Comparison of ENCODE assay signal across 12 mouse cellular contexts in genomic region chr7:115204916-115205315, GRCm38 (mm10).
A peak's percentile ranks its signal among the peaks of the same experiment; 100 is the strongest.
DNase-seq lines count a peak whose midpoint lies in the region; ATAC-seq and TF ChIP-seq lines count a peak whose summit lies in the region.
"Had no signal": no experiment of that assay in that cellular context is flagged by ENCODE, and none has a peak within 500 bp of the region (broad histone marks: within the 10 kb centered on the region; RNA-seq: fewer than 3 reads in every experiment).

No protein-coding gene starts in this region.

- no peak overlapping the region for H3K4me2 ChIP-seq in lung, postnatal 0 days (replicated peaks; ENCODE audit: low read depth, low read length)
- no peak overlapping the region for H3K4me2 ChIP-seq in hindbrain, embryonic 11.5 days (replicated peaks; ENCODE audit: low read depth, low read length)
- H3K4me2 ChIP-seq: heart, embryonic 13.5 days had no signal

- no peak for TF ChIP-seq CTCF in lung, postnatal 0 days (IDR thresholded peaks at IDR 0.05)
- no peak for TF ChIP-seq CTCF in layer of hippocampus, adult 2 months (conservative IDR thresholded peaks at IDR 0.05)

- no peak overlapping the region for H3K27ac ChIP-seq in lung, postnatal 0 days (ENCODE audit: low read length)
- H3K27ac ChIP-seq in layer of hippocampus, adult 2 months = no peak overlapping the region
- H3K27ac ChIP-seq in hindbrain, embryonic 11.5 days (ENCODE audit: low read depth, low read length) = no peak overlapping the region
- H3K27ac ChIP-seq: heart, embryonic 13.5 days had no signal

- H3K27me3 ChIP-seq in lung, postnatal 0 days (replicated peaks; ENCODE audit: insufficient read depth, low read length) = no peaks in the 10 kb centered on the region
- no peaks in the 10 kb centered on the region for H3K27me3 ChIP-seq in hindbrain, embryonic 11.5 days (ENCODE audit: control insufficient read depth, insufficient read depth, low read length)
- H3K27me3 ChIP-seq: heart, embryonic 13.5 days had no signal

- H3K4me1 ChIP-seq in lung, postnatal 0 days (ENCODE audit: insufficient read depth, low read depth, low read length) = no peaks in the 10 kb centered on the region
- no peaks in the 10 kb centered on the region for H3K4me1 ChIP-seq in hindbrain, embryonic 11.5 days (replicated peaks; ENCODE audit: control insufficient read depth, insufficient read depth, low read length)

- ATAC-seq in lung, postnatal 0 days = peak; percentile 97
- no peak for ATAC-seq in hindbrain, embryonic 11.5 days (ENCODE audit: low FRiP score)

- no peak overlapping the region for H3K9ac ChIP-seq in lung, postnatal 0 days (replicated peaks; ENCODE audit: low read depth)
- H3K9ac ChIP-seq in hindbrain, embryonic 11.5 days (ENCODE audit: low read depth, low read length) = no peak overlapping the region
- H3K9ac ChIP-seq: heart, embryonic 13.5 days had no signal

- no peak overlapping the region for H3K4me3 ChIP-seq in lung, postnatal 0 days (ENCODE audit: low read depth, low read length)
- no peak overlapping the region for H3K4me3 ChIP-seq in layer of hippocampus, adult 2 months
- H3K4me3 ChIP-seq in hindbrain, embryonic 11.5 days (ENCODE audit: low read depth, low read length) = no peak overlapping the region
- H3K4me3 ChIP-seq: heart, embryonic 13.5 days; myocyte had no signal

- no peak for TF ChIP-seq EP300 in lung, postnatal 0 days (IDR thresholded peaks at IDR 0.05)

- peak; percentile 69 to 86 for DNase-seq in adrenal gland, adult (ENCODE audit: inconsistent age in 2 of 2, low spot score in 1 of 2)
- DNase-seq in adrenal gland, postnatal 4 days (ENCODE audit: low spot score in 2 of 2) = no peak
- DNase-seq in adrenal gland, postnatal 36 days = peak; percentile 67 to 74
- peak; percentile 44 for DNase-seq in kidney, adult 9 months
- DNase-seq in lung, postnatal 0 days (ENCODE audit: low spot score) = peak; percentile 92
- no peak for DNase-seq in layer of hippocampus, adult 2 months (ENCODE audit: low spot score in 2 of 2)
- no peak for DNase-seq in hindbrain, embryonic 11.5 days (ENCODE audit: low spot score)
- no peak for DNase-seq in spleen, postnatal 14 days (ENCODE audit: low spot score in 2 of 2)
- DNase-seq: left cerebral cortex, postnatal 4 days; spleen, adult 18-20 months had no signal

- 29% methylated on average over 3 of the region's 3 CpGs for WGBS in lung, postnatal 0 days
- WGBS in hindbrain, embryonic 11.5 days = 73% methylated on average over 3 of the region's 3 CpGs

- H3K9me3 ChIP-seq in lung, postnatal 0 days (ENCODE audit: low read length) = no peaks in the 10 kb centered on the region
- H3K9me3 ChIP-seq in hindbrain, embryonic 11.5 days (ENCODE audit: control insufficient read depth, low read length) = no peaks in the 10 kb centered on the region
- H3K9me3 ChIP-seq: heart, embryonic 13.5 days had no signal

- H3K36me3 ChIP-seq in lung, postnatal 0 days (ENCODE audit: insufficient read depth, low read length) = no peaks in the 10 kb centered on the region
- no peaks in the 10 kb centered on the region for H3K36me3 ChIP-seq in hindbrain, embryonic 11.5 days (ENCODE audit: control insufficient read depth, insufficient read depth, low read length)
- H3K36me3 ChIP-seq: heart, embryonic 13.5 days had no signal

Comparison
In these comparisons a context has a peak if more than half of its experiments do, and no peak if none do; other contexts are left out.
1. DNase-seq: peak in adrenal gland, adult (2 of 2), adrenal gland, postnatal 36 days (2 of 2), kidney, adult 9 months (single experiment) and lung, postnatal 0 days (single experiment); none in adrenal gland, postnatal 4 days (0 of 2), layer of hippocampus, adult 2 months (0 of 2), hindbrain, embryonic 11.5 days (single experiment) and spleen, postnatal 14 days (0 of 2).